Mouse (Mus musculus): Measurements from ENCODE around the gene Kcnip3.

Kcnip3 gene

GRCm38 (mm10) chr2:127470183-127470582, 51.7 kb downstream of the Kcnip3 start:
- DNase-seq (ENCODE audit: low spot score) = no peak

DNA sequence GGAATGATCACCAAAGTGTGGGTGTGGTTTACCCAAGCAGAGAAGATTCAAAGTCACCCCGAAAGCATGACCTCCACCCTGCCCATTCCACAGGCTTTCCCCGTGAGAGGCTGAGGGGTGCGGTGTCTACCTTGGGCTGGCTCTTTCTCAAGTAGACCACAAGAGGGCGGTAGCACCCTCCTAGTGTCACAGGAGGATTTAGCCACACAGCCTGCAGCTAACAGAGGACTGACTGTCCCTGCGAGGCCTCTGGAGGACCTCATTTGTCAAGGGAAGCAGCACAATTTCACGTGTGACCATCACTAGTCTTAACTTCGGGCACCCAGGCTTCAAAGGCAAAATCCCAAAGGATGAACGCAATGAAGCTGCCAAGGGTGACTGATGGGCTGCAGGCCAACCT, 59.6 kb downstream of the Kcnip3 start:
- DNase-seq (ENCODE audit: low spot score) = peak; percentile 21

DNA sequence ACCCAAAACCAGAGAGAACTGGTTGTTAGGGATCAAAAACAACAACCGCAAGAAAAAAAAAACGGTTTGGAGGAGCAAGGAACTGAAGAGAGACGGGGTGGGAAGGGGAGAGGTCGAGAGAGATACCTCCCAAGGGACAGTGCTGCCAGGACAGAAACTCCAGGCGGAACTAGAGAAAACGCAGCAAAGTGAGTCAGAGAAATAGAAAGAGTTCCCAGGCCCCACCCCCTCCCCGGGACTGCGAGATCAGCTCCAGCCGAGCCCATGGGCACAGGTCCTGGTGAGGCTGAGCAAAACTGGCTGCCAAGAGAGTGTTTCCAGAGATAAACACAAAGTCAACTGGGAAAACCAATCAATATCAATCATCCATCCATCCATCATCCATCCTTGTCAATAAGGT, 60.5 kb downstream of the Kcnip3 start:
- no peak for DNase-seq (ENCODE audit: low spot score)

DNA sequence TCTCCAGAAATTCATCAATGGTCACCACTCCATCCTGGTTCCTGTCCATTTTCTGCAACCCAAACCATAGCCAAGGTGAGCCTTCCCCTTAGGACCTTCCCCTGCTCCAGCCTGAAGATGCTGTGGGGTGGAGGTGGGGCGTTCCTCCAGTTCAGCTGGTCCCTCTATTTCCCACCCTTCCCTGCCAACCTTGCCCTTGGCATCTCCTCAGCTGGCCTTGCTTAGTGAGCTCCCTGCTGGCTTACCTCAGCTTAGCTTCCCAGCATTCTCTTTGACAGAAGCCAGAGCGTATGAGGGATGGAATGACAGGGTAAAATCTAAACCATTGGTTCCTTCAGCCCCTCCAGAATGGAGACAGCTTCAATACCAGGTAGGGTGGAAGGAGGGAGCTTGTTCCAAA, 62.6 kb downstream of the Kcnip3 start:
- no peak for DNase-seq (ENCODE audit: low spot score)

DNA sequence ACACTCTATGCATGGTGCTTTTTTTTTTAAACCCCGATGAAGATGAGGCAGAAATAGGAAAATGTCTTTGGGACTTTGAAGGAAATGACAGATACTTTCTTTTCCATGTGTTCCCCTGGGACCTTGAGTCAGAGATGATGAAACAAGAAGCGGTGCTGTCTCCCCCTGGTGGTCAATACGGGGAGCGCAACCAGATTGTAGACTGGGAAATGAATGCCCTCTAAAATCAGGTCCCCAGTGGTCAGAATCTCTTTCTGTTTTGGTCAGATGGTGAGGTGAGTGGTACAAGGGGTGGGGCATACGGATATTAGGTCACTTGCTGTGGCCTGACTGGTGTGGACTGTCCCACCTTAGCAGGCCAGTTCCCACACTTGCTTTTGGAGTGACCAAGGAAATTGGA, 68.1 kb downstream of the Kcnip3 start:
- DNase-seq (ENCODE audit: low spot score) = peak; percentile 47

GRCm38 (mm10) chr2:127453141-127453540, 68.8 kb downstream of the Kcnip3 start:
- no peak for DNase-seq (ENCODE audit: low spot score)

GRCm38 (mm10) chr2:127451748-127452147, 70.1 kb downstream of the Kcnip3 start:
- no peak for DNase-seq (ENCODE audit: low spot score)

GRCm38 (mm10) chr2:127449691-127450090, 72.2 kb downstream of the Kcnip3 start:
- no peak for DNase-seq (ENCODE audit: low spot score)

DNA sequence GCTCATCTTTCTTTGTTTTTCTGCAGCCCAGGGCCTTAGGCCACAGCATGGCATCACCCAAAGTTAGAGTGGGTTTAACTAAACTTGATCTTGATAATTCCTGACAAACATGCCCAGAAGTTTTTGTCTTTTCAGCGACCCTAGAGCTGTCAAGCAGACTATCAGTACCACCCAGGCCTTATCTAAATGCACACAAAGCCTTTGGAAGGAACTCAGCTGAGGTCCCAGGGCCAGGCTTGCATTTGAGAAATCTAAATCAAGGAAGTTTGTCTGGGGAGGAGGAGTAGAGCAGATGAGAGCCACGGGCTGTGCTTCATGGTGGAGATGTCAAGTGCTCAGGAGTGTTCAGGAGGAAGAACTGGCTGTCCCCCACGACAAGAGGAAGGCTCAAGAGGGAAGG, 75.0 kb downstream of the Kcnip3 start:
- DNase-seq (ENCODE audit: low spot score) = no peak

- peak; percentile 62 for DNase-seq (ENCODE audit: low spot score)
Measured at GRCm38 (mm10) chr2:127444055-127444789, 77.7 kb downstream of the Kcnip3 start, which contains the start of gene Fahd2a. Fahd2a (minus strand) TSS chr2:127444565.

DNA sequence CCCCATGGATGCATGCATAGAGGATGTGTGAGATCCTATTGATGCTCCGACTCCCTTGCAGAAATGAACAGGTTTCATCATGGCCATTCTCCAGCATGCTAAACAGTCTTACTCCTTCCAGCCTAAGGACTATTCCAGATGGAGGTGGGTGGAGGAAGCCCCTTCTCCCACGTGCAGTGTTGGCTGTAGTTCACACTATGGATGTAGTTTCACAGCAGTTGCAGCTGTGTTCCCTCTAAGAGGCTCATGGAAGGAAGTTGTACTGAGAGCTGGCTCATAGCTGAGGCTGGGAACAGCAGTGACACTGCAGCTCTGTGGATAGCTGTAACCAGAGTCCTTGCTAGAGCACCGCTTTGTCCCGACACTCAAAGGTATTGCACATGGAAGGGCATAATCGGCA, 84.2 kb downstream of the Kcnip3 start:
- no peak for DNase-seq (ENCODE audit: low spot score)

DNA sequence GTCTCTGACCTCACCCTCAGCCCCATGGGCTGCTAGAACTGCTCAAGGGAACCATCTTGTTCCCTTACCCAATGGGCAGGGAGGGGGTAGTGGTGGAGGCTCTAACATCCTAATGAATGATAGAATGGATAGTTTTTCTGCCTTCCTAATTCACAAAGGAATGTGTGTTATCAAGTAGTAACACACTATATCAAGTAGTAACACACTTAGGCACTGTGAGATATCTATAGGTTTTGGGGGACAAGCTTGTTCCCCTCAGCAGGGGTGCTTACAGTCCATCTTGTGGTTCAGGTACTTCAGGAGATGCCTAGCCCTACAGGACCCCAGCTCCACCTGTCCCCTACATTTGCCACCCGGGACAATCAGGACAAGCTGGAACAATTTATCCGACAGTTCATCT, 86.3 kb downstream of the Kcnip3 start:
- DNase-seq (ENCODE audit: low spot score) = no peak

GRCm38 (mm10) chr2:127435135-127435534, 86.8 kb downstream of the Kcnip3 start:
- DNase-seq (ENCODE audit: low spot score) = no peak

DNA sequence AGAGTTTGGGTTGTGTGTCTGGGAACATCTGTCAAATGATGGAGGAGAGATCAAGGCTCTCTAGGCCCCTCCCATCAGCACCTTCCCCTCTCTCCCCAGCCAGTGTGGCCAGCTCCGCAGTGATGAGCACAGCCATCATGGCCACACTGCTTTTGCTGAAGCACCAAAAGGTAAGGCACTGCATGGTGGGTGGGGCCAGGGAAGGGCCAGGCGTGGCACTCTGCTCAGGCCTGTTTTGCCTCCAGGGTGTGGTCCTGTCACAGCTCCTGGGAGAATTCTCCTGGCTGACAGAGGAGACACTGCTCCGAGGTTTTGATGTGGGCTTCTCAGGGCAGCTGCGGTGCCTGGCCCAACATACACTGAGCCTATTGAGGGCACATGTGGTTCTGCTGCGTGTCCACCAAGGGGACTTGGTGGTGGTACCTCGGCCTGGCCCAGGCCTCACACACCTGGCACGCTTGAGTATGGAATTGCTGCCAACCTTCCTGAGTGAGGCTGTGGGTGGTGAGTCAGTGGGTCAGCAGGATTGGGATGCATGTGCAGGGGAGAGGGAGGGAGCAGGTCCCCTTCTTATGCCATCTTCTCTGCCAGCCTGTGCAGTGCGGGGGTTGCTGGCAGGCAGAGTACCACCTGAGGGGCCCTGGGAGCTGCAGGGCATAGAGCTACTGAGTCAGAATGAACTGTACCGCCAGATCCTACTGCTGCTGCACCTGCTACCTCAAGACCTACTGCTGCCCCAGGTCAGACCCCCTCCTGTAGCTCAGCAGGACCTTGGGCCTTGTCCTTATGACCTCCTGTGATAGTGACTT, 88.2 kb downstream of the Kcnip3 start:
- no peak for DNase-seq (ENCODE audit: low spot score)

GRCm38 (mm10) chr2:127430238-127430637, 91.7 kb downstream of the Kcnip3 start:
- no peak for DNase-seq (ENCODE audit: low spot score)

DNA sequence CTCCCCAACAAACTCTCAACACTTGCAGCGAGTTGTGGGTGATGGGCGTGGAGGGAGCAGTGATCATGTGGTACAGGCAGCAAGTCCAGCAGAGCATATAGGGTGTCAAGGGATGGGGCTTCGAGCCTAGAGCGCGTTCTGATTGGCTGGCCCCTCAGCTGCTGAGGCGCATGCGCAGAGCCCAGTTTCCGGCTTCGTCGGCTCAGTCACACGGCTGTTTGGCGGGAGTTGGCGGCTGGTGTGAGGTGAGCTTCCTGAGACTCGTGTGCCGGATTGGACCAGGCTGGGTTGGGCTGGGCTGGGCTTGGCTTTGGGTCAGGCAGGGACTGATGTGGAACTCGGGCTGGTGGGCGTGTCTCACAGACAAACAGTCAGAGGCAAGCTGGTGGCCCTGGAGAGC, 96.9 kb downstream of the Kcnip3 start, which contains the start of gene Gpat2:
Gpat2 (plus strand) TSS at position 223 of the 400 bp plus-strand sequence.
- no peak for DNase-seq (ENCODE audit: low spot score)

DNA sequence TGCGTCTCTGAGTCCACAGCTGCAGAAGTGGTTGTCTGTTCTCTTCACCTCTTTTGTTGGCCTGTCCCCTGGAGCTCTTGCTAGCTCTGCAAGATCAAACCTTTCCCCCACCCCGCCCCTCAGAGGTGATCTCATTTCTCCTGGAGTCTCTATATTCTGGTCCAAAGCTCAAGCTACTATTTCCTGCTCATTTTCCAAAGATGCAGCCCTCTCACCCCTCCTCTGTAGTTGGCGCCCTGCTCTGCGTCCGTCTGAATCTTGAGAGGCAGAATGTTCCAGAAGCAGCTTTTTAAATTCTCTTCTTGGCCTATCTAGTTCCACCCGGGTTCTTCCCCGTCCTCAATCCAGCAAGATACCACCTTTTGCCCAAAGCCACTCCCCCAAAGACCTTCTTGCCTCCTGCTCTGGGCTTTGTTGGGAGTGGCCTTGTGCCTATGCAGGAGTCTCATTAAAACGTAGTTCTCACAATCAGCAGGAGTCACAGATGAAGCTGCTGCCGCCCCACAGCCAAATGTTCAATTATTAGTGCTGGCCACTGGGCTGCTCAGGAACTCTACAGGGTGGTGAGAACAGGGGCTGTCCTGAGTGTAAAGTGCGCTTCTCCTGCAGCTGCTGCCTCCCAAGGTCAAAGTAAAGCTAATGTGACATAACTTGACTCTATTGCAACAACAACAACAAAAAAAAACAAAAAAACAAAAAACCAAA, 103.5 kb downstream of the Kcnip3 start:
- no peak for DNase-seq (ENCODE audit: low spot score)

DNA sequence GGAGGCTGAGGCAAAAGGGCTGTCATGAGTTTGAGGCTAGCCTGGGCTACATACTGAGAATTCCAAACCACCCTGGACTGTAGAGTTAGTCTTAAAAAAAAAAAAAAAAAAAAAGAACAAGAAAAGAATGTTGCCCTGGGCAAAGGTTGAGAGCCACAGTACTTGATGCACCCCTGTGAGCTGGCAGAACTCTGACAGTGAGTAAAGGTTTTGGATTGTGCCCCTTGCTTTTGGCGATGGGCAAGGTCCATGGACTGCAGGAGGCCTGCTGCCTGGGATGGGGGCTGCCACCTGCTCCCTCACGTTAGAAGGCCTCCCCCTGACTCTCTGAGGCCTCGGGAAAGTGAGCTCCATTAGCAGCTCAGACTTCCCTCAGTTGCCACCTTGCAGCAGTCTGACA, 105.2 kb downstream of the Kcnip3 start:
- DNase-seq (ENCODE audit: low spot score) = no peak

DNA sequence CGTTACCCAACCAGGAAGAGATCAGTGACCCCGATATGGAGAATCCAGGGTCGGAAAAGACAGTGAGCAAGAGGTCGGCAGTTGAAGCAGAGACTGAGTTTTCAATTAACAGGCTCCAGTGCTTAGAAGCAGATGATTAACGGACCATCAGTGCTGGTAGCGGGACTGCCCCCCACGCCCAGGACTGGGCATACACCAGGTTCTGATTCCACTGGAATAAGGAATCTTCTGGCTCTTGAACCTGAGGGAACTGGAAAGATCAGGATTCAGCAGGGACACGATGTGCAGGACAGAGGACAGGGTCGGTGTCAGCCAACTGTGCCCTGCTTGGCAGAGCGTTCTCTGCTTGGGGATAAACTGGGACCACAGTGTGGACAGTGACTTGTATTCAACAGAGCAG, 106.1 kb downstream of the Kcnip3 start:
- DNase-seq (ENCODE audit: low spot score) = no peak

- DNase-seq (ENCODE audit: low spot score) = no peak
Measured at GRCm38 (mm10) chr2:127411126-127411525, 110.8 kb downstream of the Kcnip3 start.

Measured in ovary, postnatal 10 days (tissue).